Mouse (Mus musculus) R1 (cell line): ENCODE data around the gene Map10.

Source experiments
- DNase-seq: peaks from one replicate; pipeline ENCODE4 v3.0.0-alpha.2; 2018; ENCODE audit warnings: low read depth, low spot score

The Map10 gene

GRCm38 (mm10) chr8:125716211-125716610 lies 46.6 kb downstream of the Map10 start:
- DNase-seq = no peak

- DNase-seq = no peak
These were observed 47.0 kb downstream of the Map10 start for GRCm38 (mm10) chr8:125716613-125717012.

GRCm38 (mm10) chr8:125718914-125719313 lies 49.3 kb downstream of the Map10 start:
- peak; percentile 79 for DNase-seq

- DNase-seq = no peak
These were observed 53.1 kb downstream of the Map10 start for GRCm38 (mm10) chr8:125722675-125723074.
